Mouse (Mus musculus): ENCODE data around the gene Etfb.

DNA sequence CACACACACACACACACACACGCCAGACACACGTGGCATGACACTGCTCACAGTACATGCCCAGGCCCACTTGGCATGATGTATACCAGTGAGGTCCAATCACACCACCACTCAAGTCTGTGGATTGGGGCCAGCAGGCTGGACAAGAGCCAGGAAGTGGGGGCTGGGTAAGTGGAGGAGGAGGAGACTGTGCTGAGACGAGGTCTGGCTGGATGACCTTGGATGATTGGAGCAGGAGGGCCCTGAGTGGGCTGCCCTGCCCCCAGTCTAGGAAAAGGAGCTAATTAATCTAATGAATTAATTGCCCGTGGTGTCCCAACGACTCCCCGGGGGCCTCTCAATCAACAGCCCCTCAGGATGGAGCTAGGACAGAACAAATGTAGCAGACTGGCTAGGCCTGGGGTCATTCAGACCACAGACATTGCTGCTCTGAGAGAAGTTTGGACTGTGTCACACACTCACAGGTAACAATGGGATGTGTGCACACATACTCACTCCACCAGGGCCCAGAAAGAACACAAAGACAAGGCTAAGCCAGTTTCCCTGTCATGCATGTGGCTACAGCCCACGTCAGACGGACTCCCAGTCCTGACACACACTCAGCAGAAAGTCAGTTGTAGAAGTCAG is 38.3 kb downstream of the Etfb start:
- TF ChIP-seq POLR2A (IDR thresholded peaks at IDR 0.05; ENCODE audit: control insufficient read depth, extremely low read depth, insufficient read depth, low read length, poor library complexity) = no peak
- TF ChIP-seq CTCF (IDR thresholded peaks at IDR 0.05; ENCODE audit: borderline replicate concordance, control insufficient read depth, extremely low read depth, insufficient read depth, low read length, poor library complexity) = no peak
